Mouse (Mus musculus) midbrain, embryonic 11.5 days (tissue): ENCODE data around the gene Cd48. TPM values are rescaled to one million over a fixed set of nuclear protein-coding genes. Genes with fewer than 3 reads are reported as not detected.
"Not testable (repeated sequence)": the region's sequence is repeated elsewhere in the genome, so short reads cannot be mapped to it uniquely, and the experiment has no call there.

Experiments
- ATAC-seq: fragments of 200-750 bp; cut with Nextera tagmentation; 2 replicates; pipeline ENCODE4 v1.8.0; 2017; ENCODE audit warnings: moderate TSS enrichment, moderate library complexity; ENCODE audit not compliant: low FRiP score
- DNase-seq: peaks from one replicate; pipeline ENCODE4 v3.0.0; 2015; ENCODE audit warnings: low spot score; ENCODE audit errors: missing footprints
- H3K27ac ChIP-seq: fragments of 300-500 bp; sonication (generic); 2 replicates; pipeline ENCODE4 v1.5.1; 2014; ENCODE audit warnings: low read depth, low read length
- H3K27me3 ChIP-seq: fragments of 300-500 bp; sonication (generic); 2 replicates; pipeline ENCODE4 v1.6.1; 2014; ENCODE audit warnings: mild to moderate bottlenecking, low read length, moderate library complexity, mixed read lengths; ENCODE audit not compliant: control insufficient read depth, insufficient read depth
- H3K36me3 ChIP-seq: fragments of 300-500 bp; sonication (generic); 2 replicates; pipeline ENCODE4 v1.6.1; 2014; ENCODE audit warnings: mild to moderate bottlenecking, low read length, moderate library complexity, mixed read lengths; ENCODE audit not compliant: control insufficient read depth, insufficient read depth
- H3K4me1 ChIP-seq: fragments of 300-500 bp; sonication (generic); 2 replicates; pipeline ENCODE4 v1.6.1; 2014; ENCODE audit warnings: low read length; ENCODE audit not compliant: control insufficient read depth, insufficient read depth
- H3K4me2 ChIP-seq: fragments of 300-500 bp; sonication (generic); 2 replicates; pipeline ENCODE4 v1.6.1; 2014; ENCODE audit warnings: mild to moderate bottlenecking, moderate library complexity
- H3K4me3 ChIP-seq: fragments of 300-500 bp; sonication (generic); 2 replicates; pipeline ENCODE4 v1.5.1; 2014; ENCODE audit warnings: low read depth, low read length
- H3K9ac ChIP-seq: fragments of 300-500 bp; sonication (generic); 2 replicates; pipeline ENCODE4 v1.6.1; 2014; ENCODE audit warnings: low read length
- H3K9me3 ChIP-seq: fragments of 300-500 bp; sonication (generic); 2 replicates; pipeline ENCODE4 v1.6.1; 2016; ENCODE audit warnings: low read length; ENCODE audit not compliant: control insufficient read depth
- WGBS: fragments of 180-500 bp; shearing (Covaris S2); extraction: QIAGEN DNeasy Blood & Tissue Kit; methylation state at CpG from one replicate; pipeline ENCODE4 v1.1.7; 2014; 5-methylcytosine and 5-hydroxymethylcytosine counted together
- polyA plus RNA-seq: library from polyadenylated mRNA; unstranded; fragments of >200 nt; fragmentation: Nextera tagmentation; extraction: Ambion mirVana; gene quantifications from 2 replicates; pipeline ENCODE4 v1.2.1, GENCODE M21; 2014

Gene Cd48
- polyA plus RNA-seq, 1 experiment from 2014 or later: 0.87 TPM

- no peaks in the 10 kb centered on the region for H3K27me3 ChIP-seq
- H3K27ac ChIP-seq: no peak within 1 kb of the TSS
- H3K9ac ChIP-seq: no peak within 1 kb of the TSS
- no peaks in the 10 kb centered on the region for H3K36me3 ChIP-seq
- no peaks in the 10 kb centered on the region for H3K4me1 ChIP-seq
- DNase-seq (no peak), ATAC-seq (no peak)
- no peak within 1 kb of the TSS for H3K4me3 ChIP-seq
- H3K9me3 ChIP-seq: no peaks in the 10 kb centered on the region
- 91% methylated on average over 5 of the region's 5 CpGs for WGBS
- H3K4me2 ChIP-seq: no peak within 1 kb of the TSS
These were observed 29.1 kb upstream of the Cd48 start, which contains the start of gene Slamf7 for GRCm38 (mm10) chr1:171652734-171653133. Gene Slamf7 (minus strand): TSS chr1:171653035.

DNA sequence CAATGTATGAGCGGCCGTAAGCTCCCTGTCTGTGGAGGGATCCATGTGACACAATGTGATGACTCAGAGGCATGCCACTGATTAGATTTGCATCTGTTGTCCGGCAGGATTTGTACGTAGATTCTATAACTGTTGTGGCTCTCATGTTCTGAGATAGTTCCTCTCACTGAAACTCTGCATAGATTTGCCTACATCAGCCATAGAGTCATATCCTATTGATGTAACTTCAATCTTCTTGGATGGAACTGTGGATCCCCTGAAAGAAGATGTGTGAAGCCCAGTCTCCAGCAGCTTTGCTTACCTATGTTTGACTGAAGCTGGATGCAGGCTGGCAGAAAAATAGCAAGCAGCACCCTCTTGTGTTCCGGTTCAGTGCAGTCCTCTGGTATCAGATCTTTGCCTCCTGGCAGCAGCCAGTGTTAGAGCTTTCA, 23.2 kb upstream of the Cd48 start:
- 85% methylated on average over 5 of the region's 5 CpGs for WGBS
- no peaks in the 10 kb centered on the region for H3K36me3 ChIP-seq
- H3K27ac ChIP-seq: no peak overlapping the region
- H3K4me1 ChIP-seq: no peaks in the 10 kb centered on the region
- ATAC-seq (no peak), DNase-seq (no peak)
- no peaks in the 10 kb centered on the region for H3K27me3 ChIP-seq
- H3K9me3 ChIP-seq: no peaks in the 10 kb centered on the region
- H3K9ac ChIP-seq: no peak overlapping the region
- H3K4me2 ChIP-seq: no peak overlapping the region
- no peak overlapping the region for H3K4me3 ChIP-seq

DNA sequence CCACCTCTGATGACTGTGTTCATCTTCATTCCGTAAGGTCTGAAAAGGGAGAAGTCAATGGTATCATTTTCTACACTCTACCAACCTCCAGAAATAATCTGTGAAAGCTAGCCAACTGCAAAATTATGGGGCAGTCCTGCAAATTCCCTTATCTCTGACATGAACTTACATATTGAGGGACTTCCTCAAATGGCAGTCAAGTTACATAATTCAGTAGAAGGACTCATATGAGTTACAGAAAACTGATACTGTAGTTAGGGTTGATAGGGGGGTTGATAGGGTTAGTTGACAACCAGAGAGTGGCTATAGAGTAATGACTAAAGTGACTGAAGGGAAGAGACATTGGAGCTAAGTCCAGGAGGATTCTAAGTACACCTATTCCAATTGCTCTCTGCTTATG, 21.4 kb upstream of the Cd48 start:
- DNase-seq: no peak
- H3K36me3 ChIP-seq: no peaks in the 10 kb centered on the region

GRCm38 (mm10) chr1:171661482-171661881, 20.3 kb upstream of the Cd48 start:
- Histone ChIP-seq H3K9me3 (no peaks in the 10 kb centered on the region), H3K27me3 (no peaks in the 10 kb centered on the region), H3K36me3 (no peaks in the 10 kb centered on the region), H3K4me1 (no peaks in the 10 kb centered on the region), H3K4me2 (no peak overlapping the region), H3K9ac (no peak overlapping the region), H3K4me3 (no peak overlapping the region), H3K27ac (no peak overlapping the region)
- 67% methylated on average over 2 of the region's 2 CpGs for WGBS
- DNase-seq: no peak
- ATAC-seq: no peak

More for the DNA sequence above, 21.4 kb upstream of the Cd48 start:
- Histone ChIP-seq H3K27ac (no peak overlapping the region), H3K9me3 (no peaks in the 10 kb centered on the region), H3K4me3 (no peak overlapping the region), H3K4me1 (no peaks in the 10 kb centered on the region), H3K27me3 (no peaks in the 10 kb centered on the region), H3K9ac (no peak overlapping the region), H3K4me2 (no peak overlapping the region)
- 95% methylated on average over 1 of the region's 1 CpGs for WGBS
- ATAC-seq: no peak

DNA sequence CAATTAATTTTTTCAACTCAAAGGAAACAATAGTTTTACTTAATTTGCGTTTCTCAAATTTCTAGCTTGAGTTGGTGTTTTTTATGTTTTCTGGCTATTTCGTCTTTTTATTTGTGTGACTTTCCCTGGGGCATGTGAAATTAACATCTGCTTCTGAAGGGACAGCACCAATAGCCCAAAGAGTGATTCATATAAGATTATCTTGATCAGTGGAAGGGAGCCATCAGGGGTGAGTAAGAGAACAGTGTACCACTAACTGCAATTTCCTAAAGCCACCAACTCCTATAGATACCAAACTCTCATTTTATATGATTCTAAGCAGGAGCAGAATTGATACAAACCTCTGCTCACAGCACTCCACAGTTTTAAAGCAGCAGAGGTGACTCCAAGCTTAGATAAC, 18.1 kb upstream of the Cd48 start:
- H3K27me3 ChIP-seq: no peaks in the 10 kb centered on the region
- no peaks in the 10 kb centered on the region for H3K36me3 ChIP-seq
- no peaks in the 10 kb centered on the region for H3K9me3 ChIP-seq
- no peaks in the 10 kb centered on the region for H3K4me1 ChIP-seq
- 87% methylated on average over 2 of the region's 2 CpGs for WGBS
- ATAC-seq (no peak), DNase-seq (no peak)
- no peak overlapping the region for H3K27ac ChIP-seq
- no peak overlapping the region for H3K4me3 ChIP-seq
- no peak overlapping the region for H3K9ac ChIP-seq
- no peak overlapping the region for H3K4me2 ChIP-seq

DNA sequence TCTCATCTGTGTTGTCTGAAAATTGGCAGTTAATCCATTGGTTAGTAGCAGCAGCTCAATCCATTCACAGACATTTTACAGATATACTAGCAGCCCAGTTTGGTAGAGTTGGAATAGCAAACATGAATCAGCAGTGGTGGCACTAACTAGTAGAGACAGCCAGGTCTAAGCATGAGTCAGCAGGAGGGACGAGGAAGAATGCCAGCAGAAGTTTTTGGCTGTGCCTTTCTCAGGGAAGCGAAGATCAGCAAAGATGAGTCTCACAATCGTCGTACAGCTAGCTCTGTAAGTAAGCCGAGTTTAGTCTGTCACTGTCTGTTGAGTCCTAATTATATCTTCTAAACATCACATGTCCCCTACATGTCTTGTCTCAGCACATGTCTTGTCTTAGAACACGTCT, 15.5 kb upstream of the Cd48 start:
- ATAC-seq (no peak), DNase-seq (no peak)
- no peak overlapping the region for H3K9ac ChIP-seq
- H3K4me2 ChIP-seq: no peak overlapping the region
- WGBS: 87% methylated on average over 6 of the region's 6 CpGs
- no peaks in the 10 kb centered on the region for H3K9me3 ChIP-seq
- H3K4me1 ChIP-seq: no peaks in the 10 kb centered on the region
- H3K4me3 ChIP-seq: no peak overlapping the region
- no peaks in the 10 kb centered on the region for H3K36me3 ChIP-seq
- H3K27me3 ChIP-seq: no peaks in the 10 kb centered on the region
- no peak overlapping the region for H3K27ac ChIP-seq

DNA sequence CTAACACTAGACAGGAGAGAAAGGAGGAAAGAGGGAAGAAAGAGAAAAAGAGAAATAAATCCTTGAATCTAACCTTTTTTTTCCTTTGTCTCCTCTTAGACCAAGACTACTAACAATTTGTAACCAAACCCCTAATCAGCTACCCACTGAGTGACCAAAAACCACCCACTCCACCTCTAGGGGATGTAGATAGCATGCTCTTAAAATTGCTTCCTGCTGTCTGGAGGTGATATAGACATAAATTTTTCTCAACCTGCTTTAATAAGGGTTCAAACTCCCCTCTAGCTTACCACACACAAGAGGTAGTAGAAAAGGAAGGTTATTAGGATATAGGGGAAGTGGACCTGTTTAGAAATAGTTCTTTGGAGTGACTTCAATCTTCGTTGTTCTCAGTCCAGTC, 14.6 kb upstream of the Cd48 start:
- Histone ChIP-seq H3K27me3 (no peaks in the 10 kb centered on the region), H3K4me2 (no peak overlapping the region), H3K4me1 (no peaks in the 10 kb centered on the region), H3K9me3 (no peaks in the 10 kb centered on the region), H3K4me3 (no peak overlapping the region), H3K27ac (no peak overlapping the region), H3K9ac (no peak overlapping the region), H3K36me3 (no peaks in the 10 kb centered on the region)
- WGBS: 78% methylated on average over 1 of the region's 1 CpGs
- DNase-seq: no peak
- no peak for ATAC-seq

- H3K4me3 ChIP-seq, DNase-seq, H3K9me3 ChIP-seq, H3K4me2 ChIP-seq, ATAC-seq, H3K27me3 ChIP-seq, H3K4me1 ChIP-seq, H3K27ac ChIP-seq, H3K36me3 ChIP-seq, H3K9ac ChIP-seq: not testable (repeated sequence)
- WGBS: 88% methylated on average over 2 of the region's 2 CpGs
These were observed 9.4 kb upstream of the Cd48 start for GRCm38 (mm10) chr1:171672451-171672850.

GRCm38 (mm10) chr1:171672854-171673475, 8.8 kb upstream of the Cd48 start:
- DNase-seq (no peak), ATAC-seq (no peak)
- H3K36me3 ChIP-seq: no peaks in the 10 kb centered on the region
- no peaks in the 10 kb centered on the region for H3K27me3 ChIP-seq
- H3K4me1 ChIP-seq: no peaks in the 10 kb centered on the region
- no peak overlapping the region for H3K4me2 ChIP-seq
- no peak overlapping the region for H3K27ac ChIP-seq
- H3K9me3 ChIP-seq: no peaks in the 10 kb centered on the region
- H3K9ac ChIP-seq: no peak overlapping the region
- 71% methylated on average over 5 of the region's 5 CpGs for WGBS
- H3K4me3 ChIP-seq: no peak overlapping the region
